Mouse (Mus musculus) lung, embryonic 14.5 days (tissue): ENCODE data around the gene Higd2a. TPM values are rescaled to one million over a fixed set of nuclear protein-coding genes. Genes with fewer than 3 reads are reported as not detected.

ENCODE experiments used
- ATAC-seq: fragments of 200-750 bp; cut with Nextera tagmentation; 2 replicates; pipeline ENCODE4 v1.8.0; 2017; ENCODE audit warnings: mild to moderate bottlenecking, moderate TSS enrichment, moderate library complexity; ENCODE audit not compliant: insufficient read depth
- DNase-seq: peaks from one replicate; pipeline ENCODE4 v3.0.0-alpha.2; 2015
- H3K27ac ChIP-seq: fragments of 300-500 bp; sonication (generic); 2 replicates; pipeline ENCODE4 v1.5.1; 2014; ENCODE audit warnings: low read depth, mild to moderate bottlenecking, moderate library complexity
- H3K27me3 ChIP-seq: fragments of 300-500 bp; sonication (generic); 2 replicates; pipeline ENCODE4 v1.6.1; 2014; ENCODE audit warnings: low read length, control low read depth; ENCODE audit not compliant: insufficient read depth
- H3K36me3 ChIP-seq: fragments of 300-500 bp; sonication (generic); 2 replicates; pipeline ENCODE4 v1.6.1; 2014; ENCODE audit warnings: control low read depth; ENCODE audit not compliant: insufficient read depth
- H3K4me1 ChIP-seq: fragments of 300-500 bp; sonication (generic); 2 replicates; pipeline ENCODE4 v1.6.1; 2014; ENCODE audit warnings: antibody characterized with exemption, control low read depth; ENCODE audit not compliant: insufficient read depth
- H3K4me2 ChIP-seq: fragments of 300-500 bp; sonication (generic); 2 replicates; pipeline ENCODE4 v1.6.1; 2014; ENCODE audit warnings: mild to moderate bottlenecking
- H3K4me3 ChIP-seq: fragments of 300-500 bp; sonication (generic); 2 replicates; pipeline ENCODE4 v1.5.1; 2014; ENCODE audit warnings: low read depth, low read length
- H3K9ac ChIP-seq: fragments of 300-500 bp; sonication (generic); 2 replicates; pipeline ENCODE4 v1.6.1; 2014
- H3K9me3 ChIP-seq: fragments of 300-500 bp; sonication (generic); 2 replicates; pipeline ENCODE4 v1.6.1; 2016; ENCODE audit warnings: low read depth, low read length, control low read depth
- CTCF ChIP-seq: IDR thresholded peaks from 2 replicates; pipeline ENCODE4 v1.5.1; 2016; ENCODE audit warnings: antibody characterized with exemption, low read depth
- WGBS: fragments of 180-500 bp; shearing (Covaris S2); extraction: QIAGEN DNeasy Blood & Tissue Kit; methylation state at CpG from one replicate; pipeline ENCODE4 v1.1.7; 2014; 5-methylcytosine and 5-hydroxymethylcytosine counted together
- polyA plus RNA-seq: library from polyadenylated mRNA; unstranded; fragments of >200 nt; fragmentation: Nextera tagmentation; extraction: Ambion mirVana; gene quantifications from 2 replicates; pipeline ENCODE4 v1.2.1, GENCODE M21; 2014

Higd2a gene
- polyA plus RNA-seq, 1 experiment from 2014 or later, result 167 TPM

GRCm38 (mm10) chr13:54596870-54597269, 6.9 kb downstream of the Higd2a start:
- ATAC-seq, result no peak; the same call in 1 of the 2 replicates
- Histone ChIP-seq H3K4me2 (no peak overlapping the region), H3K9ac (no peak overlapping the region), H3K36me3 (peaks cover 27% of the 10 kb centered on the region), H3K27me3 (no peaks in the 10 kb centered on the region), H3K4me1 (no peaks in the 10 kb centered on the region), H3K27ac (0 out of 2 replicates have a peak overlapping the region, but pooled peaks have one; percentile 2), H3K9me3 (no peaks in the 10 kb centered on the region), H3K4me3 (no peak overlapping the region)
- WGBS, result 47% methylated on average over 5 of the region's 5 CpGs
- TF ChIP-seq CTCF, result no peak
- DNase-seq, result no peak

- Histone ChIP-seq H3K27ac (no peak overlapping the region), H3K4me2 (no peak overlapping the region), H3K4me1 (no peaks in the 10 kb centered on the region), H3K36me3 (peaks cover 18% of the 10 kb centered on the region), H3K9ac (no peak overlapping the region), H3K27me3 (no peaks in the 10 kb centered on the region), H3K9me3 (no peaks in the 10 kb centered on the region), H3K4me3 (no peak overlapping the region)
- ATAC-seq (no peak), DNase-seq (no peak)
- TF ChIP-seq CTCF, result no peak
- 87% methylated on average over 12 of the region's 12 CpGs for WGBS
Measured at GRCm38 (mm10) chr13:54598622-54599143, 8.7 kb downstream of the Higd2a start.

- DNase-seq, result no peak
- 60% methylated on average over 3 of the region's 3 CpGs for WGBS
- Histone ChIP-seq H3K27me3 (no peaks in the 10 kb centered on the region), H3K9ac (no peak overlapping the region), H3K27ac (no peak overlapping the region), H3K4me2 (no peak overlapping the region), H3K4me3 (no peak overlapping the region), H3K36me3 (peaks cover 11% of the 10 kb centered on the region; the same call in 1 of the 2 replicates), H3K4me1 (no peaks in the 10 kb centered on the region), H3K9me3 (no peaks in the 10 kb centered on the region)
- ATAC-seq, result no peak
- TF ChIP-seq CTCF, result no peak
Measured at GRCm38 (mm10) chr13:54602639-54603111, 12.7 kb downstream of the Higd2a start.

GRCm38 (mm10) chr13:54603501-54603900, 13.5 kb downstream of the Higd2a start:
- H3K36me3 ChIP-seq, result 0 out of 2 replicates have a peak, but pooled peaks cover 3% of the 10 kb centered on the region
- H3K4me3 ChIP-seq, result no peak overlapping the region
- H3K27ac ChIP-seq, result no peak overlapping the region
- no peaks in the 10 kb centered on the region for H3K27me3 ChIP-seq
- no peak for TF ChIP-seq CTCF
- H3K9ac ChIP-seq, result no peak overlapping the region
- H3K4me2 ChIP-seq, result no peak overlapping the region
- H3K4me1 ChIP-seq, result no peaks in the 10 kb centered on the region
- ATAC-seq (no peak), DNase-seq (no peak)
- H3K9me3 ChIP-seq, result no peaks in the 10 kb centered on the region

- no peak overlapping the region for H3K9ac ChIP-seq
- no peaks in the 10 kb centered on the region for H3K27me3 ChIP-seq
- 62% methylated on average over 4 of the region's 4 CpGs for WGBS
- DNase-seq (no peak), ATAC-seq (no peak)
- no peak overlapping the region for H3K4me3 ChIP-seq
- H3K36me3 ChIP-seq, result 0 out of 2 replicates have a peak, but pooled peaks cover 3% of the 10 kb centered on the region
- no peaks in the 10 kb centered on the region for H3K9me3 ChIP-seq
- no peak for TF ChIP-seq CTCF
- no peak overlapping the region for H3K4me2 ChIP-seq
- no peak overlapping the region for H3K27ac ChIP-seq
- no peaks in the 10 kb centered on the region for H3K4me1 ChIP-seq
Measured at GRCm38 (mm10) chr13:54604221-54604620, 14.2 kb downstream of the Higd2a start.

- Histone ChIP-seq H3K9ac (no peak overlapping the region), H3K36me3 (0 out of 2 replicates have a peak, but pooled peaks cover 3% of the 10 kb centered on the region), H3K4me3 (no peak overlapping the region), H3K9me3 (no peaks in the 10 kb centered on the region), H3K4me2 (no peak overlapping the region), H3K4me1 (no peaks in the 10 kb centered on the region), H3K27ac (no peak overlapping the region), H3K27me3 (no peaks in the 10 kb centered on the region)
- WGBS, result 64% methylated on average over 5 of the region's 5 CpGs
- ATAC-seq, result no peak
- no peak for TF ChIP-seq CTCF
- no peak for DNase-seq
Measured at GRCm38 (mm10) chr13:54605426-54605825, 15.4 kb downstream of the Higd2a start.

GRCm38 (mm10) chr13:54607204-54607603, 17.2 kb downstream of the Higd2a start:
- ATAC-seq, result no peak

GRCm38 (mm10) chr13:54608002-54608401, 18.0 kb downstream of the Higd2a start:
- 0 out of 2 replicates have a peak, but pooled peaks cover 3% of the 10 kb centered on the region for H3K36me3 ChIP-seq
- H3K9ac ChIP-seq, result no peak overlapping the region
- DNase-seq (no peak), ATAC-seq (no peak)
- no peaks in the 10 kb centered on the region for H3K27me3 ChIP-seq
- WGBS, result 64% methylated on average over 3 of the region's 3 CpGs
- no peak overlapping the region for H3K4me3 ChIP-seq
- no peaks in the 10 kb centered on the region for H3K4me1 ChIP-seq
- no peak overlapping the region for H3K27ac ChIP-seq
- no peak for TF ChIP-seq CTCF
- no peak overlapping the region for H3K4me2 ChIP-seq
- H3K9me3 ChIP-seq, result no peaks in the 10 kb centered on the region

More at GRCm38 (mm10) chr13:54607204-54607603, 17.2 kb downstream of the Higd2a start:
- no peak overlapping the region for H3K9ac ChIP-seq
- no peak overlapping the region for H3K27ac ChIP-seq
- no peaks in the 10 kb centered on the region for H3K27me3 ChIP-seq
- DNase-seq, result no peak
- H3K36me3 ChIP-seq, result 0 out of 2 replicates have a peak, but pooled peaks cover 3% of the 10 kb centered on the region
- no peak overlapping the region for H3K4me3 ChIP-seq
- no peaks in the 10 kb centered on the region for H3K9me3 ChIP-seq
- no peaks in the 10 kb centered on the region for H3K4me1 ChIP-seq
- TF ChIP-seq CTCF, result no peak
- no peak overlapping the region for H3K4me2 ChIP-seq
- WGBS, result 56% methylated on average over 5 of the region's 5 CpGs
